Mouse (Mus musculus): Measurements from ENCODE around the gene Ncam1. TPM values are rescaled to one million over a fixed set of nuclear protein-coding genes. Genes with fewer than 3 reads are reported as not detected.

The Ncam1 gene
- polyA plus RNA-seq, 1 experiment from 2014 or later = 25.2 TPM

GRCm38 (mm10) chr9:49644296-49644695 is 154.4 kb downstream of the Ncam1 start:
- 86% methylated on average over 2 of the region's 2 CpGs for WGBS
- no peak for ATAC-seq (ENCODE audit: low read depth)
- H3K4me2 ChIP-seq (ENCODE audit: low read depth, low read length) = no peak overlapping the region
- H3K36me3 ChIP-seq (ENCODE audit: control insufficient read depth, insufficient read depth, low read length) = no peaks in the 10 kb centered on the region
- H3K27ac ChIP-seq (ENCODE audit: low read length) = no peak overlapping the region
- no peak overlapping the region for H3K9ac ChIP-seq (ENCODE audit: low read length)
- H3K4me1 ChIP-seq (replicated peaks; ENCODE audit: control insufficient read depth, insufficient read depth, low read length) = no peaks in the 10 kb centered on the region
- no peaks in the 10 kb centered on the region for H3K27me3 ChIP-seq (ENCODE audit: control insufficient read depth, insufficient read depth, low read depth, low read length)
- no peak overlapping the region for H3K4me3 ChIP-seq (ENCODE audit: low read length)
- no peaks in the 10 kb centered on the region for H3K9me3 ChIP-seq (ENCODE audit: control insufficient read depth, low read length)

DNA sequence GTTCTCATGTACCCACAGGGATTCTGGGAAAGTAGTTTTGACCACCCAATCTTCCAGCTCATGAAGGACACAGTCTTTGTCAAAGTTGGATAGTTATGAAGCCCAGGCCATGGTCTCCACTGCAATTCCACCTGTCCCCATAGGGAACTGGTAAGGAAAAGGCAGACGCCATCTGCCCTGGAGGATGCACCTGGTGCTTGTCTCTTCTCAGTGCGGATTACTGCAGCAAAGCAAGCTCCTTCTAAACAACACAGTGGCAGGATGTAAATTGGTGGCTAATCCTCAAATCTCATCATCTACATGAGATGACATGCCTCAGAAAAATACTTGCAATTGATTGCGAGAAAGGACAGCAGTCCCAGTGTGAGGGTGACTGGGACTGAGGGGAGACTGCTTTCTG is 158.0 kb downstream of the Ncam1 start:
- 92% methylated on average over 3 of the region's 3 CpGs for WGBS
- H3K4me2 ChIP-seq (ENCODE audit: low read depth, low read length) = no peak overlapping the region
- H3K9ac ChIP-seq (ENCODE audit: low read length) = no peak overlapping the region
- H3K4me3 ChIP-seq (ENCODE audit: low read length) = no peak overlapping the region
- no peaks in the 10 kb centered on the region for H3K4me1 ChIP-seq (replicated peaks; ENCODE audit: control insufficient read depth, insufficient read depth, low read length)
- no peak overlapping the region for H3K27ac ChIP-seq (ENCODE audit: low read length)
- no peaks in the 10 kb centered on the region for H3K36me3 ChIP-seq (ENCODE audit: control insufficient read depth, insufficient read depth, low read length)
- H3K9me3 ChIP-seq (ENCODE audit: control insufficient read depth, low read length) = no peaks in the 10 kb centered on the region
- no peak for ATAC-seq (ENCODE audit: low read depth)
- H3K27me3 ChIP-seq (ENCODE audit: control insufficient read depth, insufficient read depth, low read depth, low read length) = no peaks in the 10 kb centered on the region

GRCm38 (mm10) chr9:49640142-49640541 is 158.6 kb downstream of the Ncam1 start:
- no peaks in the 10 kb centered on the region for H3K4me1 ChIP-seq (replicated peaks; ENCODE audit: control insufficient read depth, insufficient read depth, low read length)
- no peaks in the 10 kb centered on the region for H3K9me3 ChIP-seq (ENCODE audit: control insufficient read depth, low read length)
- no peaks in the 10 kb centered on the region for H3K27me3 ChIP-seq (ENCODE audit: control insufficient read depth, insufficient read depth, low read depth, low read length)
- H3K4me2 ChIP-seq (ENCODE audit: low read depth, low read length) = no peak overlapping the region
- no peaks in the 10 kb centered on the region for H3K36me3 ChIP-seq (ENCODE audit: control insufficient read depth, insufficient read depth, low read length)
- no peak for ATAC-seq (ENCODE audit: low read depth)
- WGBS = 70% methylated on average over 8 of the region's 8 CpGs
- no peak overlapping the region for H3K9ac ChIP-seq (ENCODE audit: low read length)
- no peak overlapping the region for H3K27ac ChIP-seq (ENCODE audit: low read length)
- no peak overlapping the region for H3K4me3 ChIP-seq (ENCODE audit: low read length)

- Histone ChIP-seq H3K27ac (ENCODE audit: low read length) (no peak overlapping the region), H3K9me3 (ENCODE audit: control insufficient read depth, low read length) (no peaks in the 10 kb centered on the region), H3K27me3 (ENCODE audit: control insufficient read depth, insufficient read depth, low read depth, low read length) (no peaks in the 10 kb centered on the region), H3K4me3 (ENCODE audit: low read length) (no peak overlapping the region), H3K9ac (ENCODE audit: low read length) (no peak overlapping the region), H3K36me3 (ENCODE audit: control insufficient read depth, insufficient read depth, low read length) (no peaks in the 10 kb centered on the region), H3K4me2 (ENCODE audit: low read depth, low read length) (no peak overlapping the region), H3K4me1 (replicated peaks; ENCODE audit: control insufficient read depth, insufficient read depth, low read length) (no peaks in the 10 kb centered on the region)
- ATAC-seq (ENCODE audit: low read depth) = no peak
Observed at GRCm38 (mm10) chr9:49637955-49638354, 160.8 kb downstream of the Ncam1 start.

DNA sequence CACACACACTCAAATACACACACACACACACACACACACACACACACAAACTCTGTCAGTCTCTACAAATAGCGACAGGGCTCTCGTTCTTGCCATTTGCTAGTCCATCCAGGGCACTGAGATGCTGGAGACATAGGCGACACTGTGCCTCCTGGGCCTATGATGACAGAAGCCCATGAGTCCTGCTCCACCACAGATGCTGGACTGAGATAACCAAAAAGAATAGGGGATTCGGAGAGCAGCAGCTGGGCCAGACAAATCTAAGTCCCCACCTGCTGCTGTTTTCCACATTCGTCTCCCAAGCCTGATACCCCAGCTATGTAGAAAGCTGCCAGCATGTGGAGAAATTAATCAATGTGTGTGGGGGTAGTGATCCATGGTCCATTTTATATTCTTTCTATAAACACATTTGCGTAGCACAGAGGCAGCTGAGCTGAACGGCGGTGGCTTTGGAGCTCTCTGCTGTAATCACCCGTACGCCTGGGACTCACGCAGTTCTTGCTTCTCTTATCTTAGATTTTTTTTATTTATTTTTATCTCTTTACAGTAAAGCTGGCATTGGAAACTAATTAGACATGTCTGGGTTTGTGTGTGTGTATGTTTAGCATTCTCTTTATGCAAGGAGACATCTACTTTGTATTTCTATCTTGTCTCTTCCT is 162.9 kb downstream of the Ncam1 start:
- Histone ChIP-seq H3K4me3 (ENCODE audit: low read length) (no peak overlapping the region), H3K9me3 (ENCODE audit: control insufficient read depth, low read length) (no peaks in the 10 kb centered on the region), H3K9ac (ENCODE audit: low read length) (no peak overlapping the region), H3K4me2 (ENCODE audit: low read depth, low read length) (no peak overlapping the region), H3K4me1 (replicated peaks; ENCODE audit: control insufficient read depth, insufficient read depth, low read length) (no peaks in the 10 kb centered on the region), H3K27ac (ENCODE audit: low read length) (no peak overlapping the region), H3K36me3 (ENCODE audit: control insufficient read depth, insufficient read depth, low read length) (no peaks in the 10 kb centered on the region), H3K27me3 (ENCODE audit: control insufficient read depth, insufficient read depth, low read depth, low read length) (no peaks in the 10 kb centered on the region)
- 54% methylated on average over 11 of the region's 11 CpGs for WGBS
- ATAC-seq (ENCODE audit: low read depth) = no peak

GRCm38 (mm10) chr9:49632591-49632990 is 166.1 kb downstream of the Ncam1 start:
- WGBS = 70% methylated on average over 2 of the region's 2 CpGs
- Histone ChIP-seq H3K4me1 (replicated peaks; ENCODE audit: control insufficient read depth, insufficient read depth, low read length) (no peaks in the 10 kb centered on the region), H3K27me3 (ENCODE audit: control insufficient read depth, insufficient read depth, low read depth, low read length) (no peaks in the 10 kb centered on the region), H3K4me2 (ENCODE audit: low read depth, low read length) (no peak overlapping the region), H3K4me3 (ENCODE audit: low read length) (no peak overlapping the region), H3K9ac (ENCODE audit: low read length) (no peak overlapping the region), H3K9me3 (ENCODE audit: control insufficient read depth, low read length) (no peaks in the 10 kb centered on the region), H3K27ac (ENCODE audit: low read length) (no peak overlapping the region), H3K36me3 (ENCODE audit: control insufficient read depth, insufficient read depth, low read length) (no peaks in the 10 kb centered on the region)
- ATAC-seq (ENCODE audit: low read depth) = no peak

- Histone ChIP-seq H3K4me1 (replicated peaks; ENCODE audit: control insufficient read depth, insufficient read depth, low read length) (no peaks in the 10 kb centered on the region), H3K9ac (ENCODE audit: low read length) (no peak overlapping the region), H3K36me3 (ENCODE audit: control insufficient read depth, insufficient read depth, low read length) (no peaks in the 10 kb centered on the region), H3K27ac (ENCODE audit: low read length) (no peak overlapping the region), H3K4me2 (ENCODE audit: low read depth, low read length) (no peak overlapping the region), H3K4me3 (ENCODE audit: low read length) (no peak overlapping the region), H3K9me3 (ENCODE audit: control insufficient read depth, low read length) (no peaks in the 10 kb centered on the region), H3K27me3 (ENCODE audit: control insufficient read depth, insufficient read depth, low read depth, low read length) (no peaks in the 10 kb centered on the region)
- ATAC-seq (ENCODE audit: low read depth) = no peak
- 65% methylated on average over 2 of the region's 2 CpGs for WGBS
Observed at GRCm38 (mm10) chr9:49630336-49630735, 168.4 kb downstream of the Ncam1 start.

GRCm38 (mm10) chr9:49624910-49625309 is 173.8 kb downstream of the Ncam1 start:
- no peaks in the 10 kb centered on the region for H3K4me1 ChIP-seq (replicated peaks; ENCODE audit: control insufficient read depth, insufficient read depth, low read length)
- no peak overlapping the region for H3K4me2 ChIP-seq (ENCODE audit: low read depth, low read length)
- no peak overlapping the region for H3K4me3 ChIP-seq (ENCODE audit: low read length)
- H3K27ac ChIP-seq (ENCODE audit: low read length) = no peak overlapping the region
- H3K9ac ChIP-seq (ENCODE audit: low read length) = no peak overlapping the region
- no peaks in the 10 kb centered on the region for H3K27me3 ChIP-seq (ENCODE audit: control insufficient read depth, insufficient read depth, low read depth, low read length)
- H3K36me3 ChIP-seq (ENCODE audit: control insufficient read depth, insufficient read depth, low read length) = no peaks in the 10 kb centered on the region
- WGBS = 81% methylated on average over 6 of the region's 6 CpGs
- no peaks in the 10 kb centered on the region for H3K9me3 ChIP-seq (ENCODE audit: control insufficient read depth, low read length)
- ATAC-seq (ENCODE audit: low read depth) = no peak

DNA sequence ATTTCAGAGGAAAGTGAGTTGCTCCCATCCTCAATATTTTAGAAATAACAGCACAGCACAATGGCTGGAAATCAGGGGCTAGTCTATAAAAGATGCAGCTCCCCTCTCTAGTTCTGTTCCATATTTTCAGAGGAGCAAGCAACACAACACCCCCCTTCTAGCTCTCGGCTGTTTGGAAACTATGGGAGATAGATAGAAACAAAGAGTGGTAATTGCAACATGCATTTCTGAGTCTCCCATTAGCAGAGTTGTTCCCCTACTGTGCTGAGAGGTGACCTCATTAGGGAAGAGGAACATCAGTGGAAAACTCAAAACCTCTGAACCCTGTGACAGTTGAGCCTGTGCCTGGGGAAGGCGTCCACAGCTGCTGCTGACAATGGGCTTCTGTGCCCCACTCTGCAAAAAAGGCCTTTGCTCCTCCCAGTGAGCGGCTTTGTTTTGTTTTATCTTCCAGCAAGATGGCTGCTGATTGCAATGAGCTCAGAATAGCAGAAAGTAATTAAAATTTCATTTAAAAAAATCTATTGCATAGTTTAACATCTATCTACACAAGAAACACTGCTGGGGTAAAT is 174.7 kb downstream of the Ncam1 start:
- H3K27ac ChIP-seq (ENCODE audit: low read length) = no peak overlapping the region
- no peak for ATAC-seq (ENCODE audit: low read depth)
- H3K4me3 ChIP-seq (ENCODE audit: low read length) = no peak overlapping the region
- no peaks in the 10 kb centered on the region for H3K27me3 ChIP-seq (ENCODE audit: control insufficient read depth, insufficient read depth, low read depth, low read length)
- H3K9me3 ChIP-seq (ENCODE audit: control insufficient read depth, low read length) = no peaks in the 10 kb centered on the region
- no peaks in the 10 kb centered on the region for H3K36me3 ChIP-seq (ENCODE audit: control insufficient read depth, insufficient read depth, low read length)
- 50% methylated on average over 3 of the region's 3 CpGs for WGBS
- no peak overlapping the region for H3K4me2 ChIP-seq (ENCODE audit: low read depth, low read length)
- H3K4me1 ChIP-seq (replicated peaks; ENCODE audit: control insufficient read depth, insufficient read depth, low read length) = no peaks in the 10 kb centered on the region
- no peak overlapping the region for H3K9ac ChIP-seq (ENCODE audit: low read length)

Measured in lung, embryonic 16.5 days (tissue).